Mouse (Mus musculus) lung, adult 18-20 months (tissue): ENCODE measurements around the gene Atg2a.

ENCODE experiments used
- DNase-seq, 2 experiments: peaks; one replicate each; pipeline ENCODE4 v3.0.0; 2022; ENCODE audit warnings: mixed read lengths in 2 of 2

The Atg2a gene

GRCm38 (mm10) chr19:6241274-6242107 lies at the start of gene Atg2a:
Atg2a (plus strand) TSS chr19:6241668.
- peak; percentile 99 to 100 for DNase-seq

- DNase-seq, result no peak
These were observed 37.2 kb upstream of the Atg2a start for GRCm38 (mm10) chr19:6204265-6204664.

- DNase-seq, result peak; percentile 58 to 74
These were observed 34.8 kb upstream of the Atg2a start for GRCm38 (mm10) chr19:6206716-6207115.

- DNase-seq, result no peak
These were observed 25.3 kb upstream of the Atg2a start for GRCm38 (mm10) chr19:6216046-6216705.

- DNase-seq, result no peak
These were observed 22.9 kb upstream of the Atg2a start for GRCm38 (mm10) chr19:6218606-6219005.

GRCm38 (mm10) chr19:6226135-6226534 lies 15.3 kb upstream of the Atg2a start, which contains the start of gene Gpha2:
Gpha2 (plus strand) TSS chr19:6226380.
- peak in 1 of 2 experiments; percentile 41 for DNase-seq

GRCm38 (mm10) chr19:6226763-6227162 lies 14.7 kb upstream of the Atg2a start:
- DNase-seq, result no peak

- no peak for DNase-seq
These were observed 13.6 kb upstream of the Atg2a start for GRCm38 (mm10) chr19:6227864-6228263.

GRCm38 (mm10) chr19:6230411-6230810 lies 11.1 kb upstream of the Atg2a start:
- no peak for DNase-seq

GRCm38 (mm10) chr19:6231036-6231435 lies 10.4 kb upstream of the Atg2a start:
- no peak for DNase-seq

GRCm38 (mm10) chr19:6233647-6234046 lies 7.8 kb upstream of the Atg2a start:
- no peak for DNase-seq

- peak; percentile 57 to 63 for DNase-seq
These were observed 7.0 kb upstream of the Atg2a start for GRCm38 (mm10) chr19:6234337-6235083.

GRCm38 (mm10) chr19:6235084-6236052 lies 6.1 kb upstream of the Atg2a start, which contains the start of gene Ppp2r5b:
Ppp2r5b (minus strand) TSS chr19:6235872.
- peak; percentile 96 to 98 for DNase-seq

GRCm38 (mm10) chr19:6236053-6236441 lies 5.4 kb upstream of the Atg2a start:
- DNase-seq, result peak; percentile 92 to 94

GRCm38 (mm10) chr19:6236842-6237241 lies 4.6 kb upstream of the Atg2a start:
- no peak for DNase-seq

- DNase-seq, result no peak
These were observed 2.7 kb upstream of the Atg2a start for GRCm38 (mm10) chr19:6238740-6239139.

- DNase-seq, result no peak
These were observed 1.3 kb upstream of the Atg2a start for GRCm38 (mm10) chr19:6240136-6240535.

- DNase-seq, result no peak
These were observed 743 bp upstream of the Atg2a start for GRCm38 (mm10) chr19:6240725-6241124.

GRCm38 (mm10) chr19:6242281-6242680 lies 813 bp downstream of the Atg2a start:
- DNase-seq, result peak; percentile 77 to 85

GRCm38 (mm10) chr19:6243226-6243625 lies 1.8 kb downstream of the Atg2a start:
- DNase-seq, result no peak

GRCm38 (mm10) chr19:6245806-6246205 lies 4.3 kb downstream of the Atg2a start:
- DNase-seq, result no peak
